Mouse (Mus musculus) midbrain, postnatal 0 days (tissue): Measurements from ENCODE around the gene Ncoa7. TPM values are rescaled to one million over a fixed set of nuclear protein-coding genes. Genes with fewer than 3 reads are reported as not detected.
"Not testable (repeated sequence)": the region's sequence is repeated elsewhere in the genome, so short reads cannot be mapped to it uniquely, and the experiment has no call there.

ENCODE experiments used
- ATAC-seq: fragments of 200-750 bp; cut with Nextera tagmentation; 2 replicates; pipeline ENCODE4 v1.8.0; 2017; ENCODE audit warnings: moderate number of reproducible peaks, mild to moderate bottlenecking, moderate TSS enrichment, moderate library complexity; ENCODE audit not compliant: low FRiP score
- DNase-seq: peaks from one replicate; pipeline ENCODE4 v3.0.0-alpha.2; 2015; ENCODE audit warnings: low spot score
- H3K27ac ChIP-seq: fragments of 300-500 bp; sonication (generic); 2 replicates; pipeline ENCODE4 v1.5.1; 2014; ENCODE audit warnings: low read depth, mild to moderate bottlenecking, low read length, mixed read lengths
- H3K27me3 ChIP-seq: fragments of 300-500 bp; sonication (generic); 2 replicates; pipeline ENCODE4 v1.6.1; 2014; ENCODE audit warnings: low read length, control low read depth, mixed read lengths; ENCODE audit not compliant: insufficient read depth
- H3K36me3 ChIP-seq: fragments of 300-500 bp; sonication (generic); 2 replicates; pipeline ENCODE4 v1.6.1; 2014; ENCODE audit warnings: low read length, control low read depth, mixed read lengths; ENCODE audit not compliant: insufficient read depth
- H3K4me1 ChIP-seq: fragments of 300-500 bp; sonication (generic); 2 replicates; pipeline ENCODE4 v1.6.1; 2014; ENCODE audit warnings: mild to moderate bottlenecking, control low read depth, antibody characterized with exemption, low read length, mixed read lengths; ENCODE audit not compliant: insufficient read depth
- H3K4me2 ChIP-seq: fragments of 300-500 bp; sonication (generic); 2 replicates; pipeline ENCODE4 v1.6.1; 2014; ENCODE audit warnings: low read depth, mild to moderate bottlenecking, low read length, mixed read lengths; ENCODE audit not compliant: poor library complexity, severe bottlenecking
- H3K4me3 ChIP-seq: fragments of 300-500 bp; sonication (generic); 2 replicates; pipeline ENCODE4 v1.5.1; 2014; ENCODE audit warnings: low read depth, mild to moderate bottlenecking, low read length, moderate library complexity
- H3K9ac ChIP-seq: fragments of 300-500 bp; sonication (generic); replicated peaks from 2 replicates; pipeline ENCODE4 v1.6.1; 2014; ENCODE audit warnings: mild to moderate bottlenecking, low read length, moderate library complexity, mixed read lengths; ENCODE audit not compliant: poor library complexity, severe bottlenecking
- H3K9me3 ChIP-seq: fragments of 300-500 bp; sonication (generic); 2 replicates; pipeline ENCODE4 v1.6.1; 2016; ENCODE audit warnings: low read length, control low read depth
- CTCF ChIP-seq: IDR thresholded peaks from 2 replicates; pipeline ENCODE4 v1.5.1; 2016; ENCODE audit warnings: antibody characterized with exemption, mild to moderate bottlenecking
- WGBS: fragments of 180-500 bp; shearing (Covaris S2); extraction: QIAGEN DNeasy Blood & Tissue Kit; methylation state at CpG from one replicate; pipeline ENCODE4 v1.1.7; 2014; 5-methylcytosine and 5-hydroxymethylcytosine counted together
- polyA plus RNA-seq: library from polyadenylated mRNA; unstranded; fragments of >200 nt; fragmentation: Nextera tagmentation; extraction: Ambion mirVana; gene quantifications from 2 replicates; pipeline ENCODE4 v1.2.1, GENCODE M21; 2015
- total RNA-seq: library from RNA; depleted of rRNA; stranded (reverse); fragments of >200 nt; gene quantifications from 2 replicates; pipeline ENCODE4 v1.2.3, GENCODE M21; 2014

Gene Ncoa7
- total and polyA plus RNA-seq, 2 experiments from 2014 or later, result 22.9 to 25.8 TPM

- Histone ChIP-seq H3K4me1 (no peaks in the 10 kb centered on the region), H3K27ac (no peak overlapping the region), H3K4me3 (no peak overlapping the region), H3K4me2 (no peak overlapping the region), H3K9me3 (no peaks in the 10 kb centered on the region), H3K27me3 (no peaks in the 10 kb centered on the region), H3K9ac (no peak overlapping the region), H3K36me3 (peaks cover 16% of the 10 kb centered on the region)
- DNase-seq, result no peak
- 70% methylated on average over 2 of the region's 2 CpGs for WGBS
- TF ChIP-seq CTCF, result no peak
- no peak for ATAC-seq
These were observed 155.4 kb downstream of the Ncoa7 start for GRCm38 (mm10) chr10:30647681-30648080.

DNA sequence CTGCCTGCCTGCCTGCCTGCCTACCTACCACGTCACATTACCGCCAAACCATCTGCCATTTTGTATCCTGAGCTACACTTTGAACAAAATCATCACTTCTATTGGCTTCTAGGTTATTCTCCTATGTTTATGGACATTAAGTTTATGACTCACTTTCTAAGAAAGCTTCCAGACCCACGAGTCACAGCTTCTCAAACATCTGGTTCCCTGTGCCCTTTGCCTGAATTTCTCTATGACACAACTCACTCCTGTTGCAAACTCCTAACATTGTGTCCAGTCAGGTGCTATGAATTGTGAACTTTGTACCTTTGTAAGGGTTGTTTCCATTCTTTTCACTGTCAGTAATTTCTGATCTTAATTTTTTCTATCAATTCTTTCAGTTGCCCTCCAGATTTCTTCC lies 164.9 kb downstream of the Ncoa7 start:
- Histone ChIP-seq H3K9me3 (no peaks in the 10 kb centered on the region), H3K4me2 (no peak overlapping the region), H3K4me1 (no peaks in the 10 kb centered on the region), H3K36me3 (no peaks in the 10 kb centered on the region), H3K27me3 (no peaks in the 10 kb centered on the region), H3K4me3 (no peak overlapping the region), H3K9ac (no peak overlapping the region), H3K27ac (no peak overlapping the region)
- DNase-seq (no peak), ATAC-seq (no peak)
- TF ChIP-seq CTCF, result no peak
- 84% methylated on average over 3 of the region's 3 CpGs for WGBS

- WGBS, result 79% methylated on average over 1 of the region's 1 CpGs
- not testable (repeated sequence) for ATAC-seq, H3K4me3 ChIP-seq
These were observed 166.5 kb downstream of the Ncoa7 start for GRCm38 (mm10) chr10:30636474-30637154.

GRCm38 (mm10) chr10:30632718-30633117 lies 170.4 kb downstream of the Ncoa7 start:
- Histone ChIP-seq H3K27me3 (no peaks in the 10 kb centered on the region), H3K36me3 (no peaks in the 10 kb centered on the region), H3K9ac (no peak overlapping the region), H3K9me3 (no peaks in the 10 kb centered on the region), H3K4me1 (no peaks in the 10 kb centered on the region), H3K27ac (no peak overlapping the region), H3K4me3 (no peak overlapping the region), H3K4me2 (no peak overlapping the region)
- no peak for ATAC-seq
- 100% methylated on average over 1 of the region's 1 CpGs for WGBS
- DNase-seq, result no peak
- TF ChIP-seq CTCF, result no peak

More at GRCm38 (mm10) chr10:30636474-30637154, 166.5 kb downstream of the Ncoa7 start:
- H3K27me3 ChIP-seq, H3K4me2 ChIP-seq, DNase-seq, H3K4me1 ChIP-seq, H3K9ac ChIP-seq, H3K9me3 ChIP-seq, H3K27ac ChIP-seq, H3K36me3 ChIP-seq: not testable (repeated sequence)

GRCm38 (mm10) chr10:30629977-30630376 lies 173.1 kb downstream of the Ncoa7 start:
- Histone ChIP-seq H3K36me3 (no peaks in the 10 kb centered on the region), H3K27me3 (no peaks in the 10 kb centered on the region), H3K4me2 (no peak overlapping the region), H3K27ac (no peak overlapping the region), H3K9me3 (no peaks in the 10 kb centered on the region), H3K4me1 (no peaks in the 10 kb centered on the region), H3K4me3 (no peak overlapping the region), H3K9ac (no peak overlapping the region)
- TF ChIP-seq CTCF, result no peak
- DNase-seq, result no peak
- no peak for ATAC-seq

DNA sequence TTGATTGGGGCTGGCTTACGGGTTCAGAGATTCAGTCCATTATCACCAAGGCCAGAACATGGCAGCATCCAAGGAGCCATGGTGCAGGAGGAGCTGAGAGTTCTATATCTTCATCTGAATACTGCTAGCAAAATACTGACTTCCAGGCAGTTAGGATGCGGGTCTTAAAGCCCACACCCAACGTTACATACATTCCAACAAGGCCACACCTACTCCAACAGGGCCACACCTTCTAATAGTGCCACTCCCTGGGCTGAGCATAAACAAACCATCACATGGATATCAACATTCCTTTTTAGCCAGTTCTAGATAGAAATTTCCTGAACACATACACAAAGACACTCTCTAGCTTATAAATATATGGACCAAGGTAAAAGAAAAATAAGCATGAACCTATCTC lies 173.6 kb downstream of the Ncoa7 start, which contains the start of gene Hint3:
Hint3 (minus strand) TSS at position 120 of the 400 bp plus-strand sequence.
- WGBS, result 90% methylated on average over 3 of the region's 3 CpGs
- no peaks in the 10 kb centered on the region for H3K9me3 ChIP-seq
- DNase-seq (no peak), ATAC-seq (no peak)
- no peaks in the 10 kb centered on the region for H3K36me3 ChIP-seq
- no peaks in the 10 kb centered on the region for H3K4me1 ChIP-seq
- H3K9ac ChIP-seq, result no peak within 1 kb of the TSS
- no peaks in the 10 kb centered on the region for H3K27me3 ChIP-seq
- no peak within 1 kb of the TSS for H3K4me3 ChIP-seq
- no peak for TF ChIP-seq CTCF
- no peak within 1 kb of the TSS for H3K27ac ChIP-seq
- no peak within 1 kb of the TSS for H3K4me2 ChIP-seq

- not testable (repeated sequence) for H3K27ac ChIP-seq, H3K4me3 ChIP-seq, H3K9ac ChIP-seq, H3K4me1 ChIP-seq, H3K36me3 ChIP-seq, H3K9me3 ChIP-seq, H3K27me3 ChIP-seq, DNase-seq, H3K4me2 ChIP-seq, ATAC-seq
- 91% methylated on average over 11 of the region's 11 CpGs for WGBS
These were observed 174.7 kb downstream of the Ncoa7 start for GRCm38 (mm10) chr10:30628444-30628843.
